Mouse (Mus musculus) gastrocnemius, postnatal 14 days (tissue): ENCODE results near the gene Il34. TPM values are rescaled to one million over a fixed set of nuclear protein-coding genes. Genes with fewer than 3 reads are reported as not detected.
"Not testable (repeated sequence)": the region's sequence is repeated elsewhere in the genome, so short reads cannot be mapped to it uniquely, and the experiment has no call there.

Experiments used
- DNase-seq: peaks from one replicate; pipeline ENCODE4 v3.0.0; 2021; ENCODE audit warnings: mixed read lengths
- intact Hi-C: fragments of 180-260 bp; cut with DNase I; formaldehyde crosslinking; loops from one replicate; pipeline ENCODE4 v1.15.1; 2025; ENCODE audit warnings: low total_unique reads
- total RNA-seq, 2 experiments: library from RNA; stranded (reverse); gene quantifications; 2 replicates each; pipeline ENCODE4 v1.2.3; 2021

Il34 gene
- total RNA-seq, 2 experiments from 2014 or later, result 15.6 to 20.0 TPM

- no peak for DNase-seq
- intact Hi-C loops, result no loop called here
These were observed 18.2 kb downstream of the Il34 start for GRCm38 (mm10) chr8:110787411-110787954.

GRCm38 (mm10) chr8:110786934-110787333, 18.8 kb downstream of the Il34 start:
- no peak for DNase-seq
- intact Hi-C loops, result no loop called here

- intact Hi-C loops, DNase-seq: not testable (repeated sequence)
These were observed 19.2 kb downstream of the Il34 start for GRCm38 (mm10) chr8:110786501-110786900.

GRCm38 (mm10) chr8:110785366-110785765, 20.4 kb downstream of the Il34 start:
- intact Hi-C loops, result no loop called here
- no peak for DNase-seq

- intact Hi-C loops, result no loop called here
- DNase-seq, result no peak
These were observed 25.6 kb downstream of the Il34 start for GRCm38 (mm10) chr8:110779924-110780718.

GRCm38 (mm10) chr8:110776335-110776734, 29.4 kb downstream of the Il34 start:
- DNase-seq, result no peak
- intact Hi-C loops, result no loop called here

- no peak for DNase-seq
- intact Hi-C loops, result no loop called here
These were observed 30.0 kb downstream of the Il34 start for GRCm38 (mm10) chr8:110775721-110776120.

GRCm38 (mm10) chr8:110775316-110775715, 30.4 kb downstream of the Il34 start:
- no peak for DNase-seq
- intact Hi-C loops, result no loop called here

GRCm38 (mm10) chr8:110774725-110775124, 31.0 kb downstream of the Il34 start:
- no peak for DNase-seq
- intact Hi-C loops, result no loop called here

- DNase-seq, result no peak
- intact Hi-C loops, result no loop called here
These were observed 31.7 kb downstream of the Il34 start for GRCm38 (mm10) chr8:110774047-110774446.

- DNase-seq, result no peak
- intact Hi-C loops, result no loop called here
These were observed 33.3 kb downstream of the Il34 start for GRCm38 (mm10) chr8:110772452-110772851.

GRCm38 (mm10) chr8:110767261-110767660, 38.5 kb downstream of the Il34 start:
- intact Hi-C loops, result no loop called here

GRCm38 (mm10) chr8:110764671-110765070, 41.1 kb downstream of the Il34 start:
- intact Hi-C loops, result no loop called here
- DNase-seq, result no peak

More at GRCm38 (mm10) chr8:110767261-110767660, 38.5 kb downstream of the Il34 start:
- DNase-seq, result no peak

- DNase-seq, result no peak
- intact Hi-C loops, result no loop called here
These were observed 43.7 kb downstream of the Il34 start for GRCm38 (mm10) chr8:110761988-110762387.

GRCm38 (mm10) chr8:110761185-110761584, 44.5 kb downstream of the Il34 start:
- intact Hi-C loops, result no loop called here
- DNase-seq, result peak; percentile 56

- intact Hi-C loops, result no loop called here
- DNase-seq, result no peak
These were observed 45.3 kb downstream of the Il34 start for GRCm38 (mm10) chr8:110760280-110760940.

- intact Hi-C loops, result loop anchor here (5.0 to 10.0 kb wide), 2 partner anchors 56 to 329 kb away; no protein-coding TSS in a partner anchor
- no peak for DNase-seq
These were observed 49.5 kb downstream of the Il34 start for GRCm38 (mm10) chr8:110756196-110756595.

GRCm38 (mm10) chr8:110755511-110756170, 50.1 kb downstream of the Il34 start:
- intact Hi-C loops, result loop anchor here (5.0 to 10.0 kb wide), 2 partner anchors 57 to 329 kb away; no protein-coding TSS in a partner anchor
- DNase-seq, result no peak

- intact Hi-C loops, result loop anchor here (5.0 to 10.0 kb wide), 3 partner anchors 58 to 330 kb away; no protein-coding TSS in a partner anchor
- no peak for DNase-seq
These were observed 51.0 kb downstream of the Il34 start for GRCm38 (mm10) chr8:110754713-110755112.

- DNase-seq, result no peak
- intact Hi-C loops, result loop anchor here (5.0 to 10.0 kb wide), 2 partner anchors 91 to 333 kb away; no protein-coding TSS in a partner anchor
These were observed 54.2 kb downstream of the Il34 start for GRCm38 (mm10) chr8:110751490-110751889.
